Mouse (Mus musculus) adrenal gland, postnatal 14 days (tissue): Measurements from ENCODE around the gene Adamts14. TPM values are rescaled to one million over a fixed set of nuclear protein-coding genes. Genes with fewer than 3 reads are reported as not detected.

Experiments used
- DNase-seq: peaks from one replicate; pipeline ENCODE4 v3.0.0; 2021; ENCODE audit warnings: mixed read lengths
- long read RNA-seq, 2 experiments: library from polyadenylated mRNA; stranded (forward); transcript quantifications; one replicate each; pipeline ENCODE4 v2.0.0; 2021
- total RNA-seq: library from RNA; stranded (reverse); gene quantifications from 2 replicates; pipeline ENCODE4 v1.2.3, GENCODE M21; 2021

The Adamts14 gene
- total RNA-seq, result 3.0 and 3.1 TPM in 2 replicates
- long read RNA-seq, experiment 1, partial matches to known transcripts, result 1 of 2 reads
- long read RNA-seq, experiment 1, other reads (novel, unspliced or antisense), result 1 of 2 reads
- long read RNA-seq, experiment 2, result 0 reads

DNA sequence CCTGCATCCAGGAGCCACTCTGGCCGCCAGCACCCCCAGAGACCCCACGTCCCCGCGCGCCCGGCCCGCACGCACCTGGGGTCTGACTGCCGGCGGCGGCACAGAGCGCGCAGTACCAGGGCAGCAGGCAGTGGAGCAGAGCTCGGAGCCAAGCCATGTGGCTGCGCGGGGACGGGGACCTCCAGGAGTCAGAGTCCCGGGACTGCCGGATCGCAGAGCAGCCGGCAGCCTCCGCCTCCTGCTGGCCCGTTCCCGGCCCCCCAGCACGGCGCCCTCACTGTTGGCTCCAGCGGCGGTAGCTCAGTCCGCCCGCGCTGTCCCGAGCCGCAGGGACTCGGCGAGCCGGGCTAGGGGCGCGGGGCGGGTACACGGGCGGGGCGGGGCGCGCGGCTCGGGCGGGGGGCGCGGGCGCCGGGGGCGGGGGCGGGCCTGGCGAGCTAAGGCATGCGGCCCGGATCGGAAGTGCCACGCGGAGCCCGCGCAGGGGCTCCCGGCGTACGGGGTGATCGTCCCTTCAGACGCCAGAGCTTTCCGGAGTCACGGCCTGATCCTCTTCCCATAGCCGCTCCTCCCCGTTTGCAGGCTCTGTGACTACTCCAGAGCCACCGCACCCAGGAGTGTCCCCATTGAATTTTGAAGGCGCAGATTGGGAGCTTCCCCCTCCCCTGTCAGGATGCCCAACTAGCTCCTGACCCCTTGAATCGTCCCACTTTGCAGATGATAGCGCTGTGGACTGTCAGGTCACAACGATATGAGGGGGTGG lies at the start of gene Adamts14:
TSS of gene Adamts14 (minus strand) at position 358 of the 763 bp plus-strand sequence.
- peak; percentile 62 for DNase-seq

DNA sequence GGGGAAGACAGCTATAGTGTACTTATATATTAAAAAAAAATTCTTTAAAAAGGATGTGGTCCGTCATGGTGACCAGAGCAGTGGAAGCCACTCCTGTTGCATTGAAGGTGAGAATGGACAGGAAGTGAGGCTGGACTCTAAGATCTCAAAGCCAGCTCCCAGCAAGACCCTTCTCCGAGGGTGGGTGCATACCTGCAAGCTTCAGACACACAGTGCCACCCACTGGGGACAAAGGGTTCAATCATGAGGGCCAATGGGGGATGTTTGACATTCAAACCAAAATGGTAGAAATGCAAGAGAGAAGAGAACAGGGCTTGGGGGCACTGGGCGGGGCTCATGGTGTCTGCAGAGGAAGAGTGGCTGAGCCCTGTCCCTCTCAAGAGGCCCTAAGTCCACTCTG lies 45.3 kb upstream of the Adamts14 start:
- no peak for DNase-seq

DNA sequence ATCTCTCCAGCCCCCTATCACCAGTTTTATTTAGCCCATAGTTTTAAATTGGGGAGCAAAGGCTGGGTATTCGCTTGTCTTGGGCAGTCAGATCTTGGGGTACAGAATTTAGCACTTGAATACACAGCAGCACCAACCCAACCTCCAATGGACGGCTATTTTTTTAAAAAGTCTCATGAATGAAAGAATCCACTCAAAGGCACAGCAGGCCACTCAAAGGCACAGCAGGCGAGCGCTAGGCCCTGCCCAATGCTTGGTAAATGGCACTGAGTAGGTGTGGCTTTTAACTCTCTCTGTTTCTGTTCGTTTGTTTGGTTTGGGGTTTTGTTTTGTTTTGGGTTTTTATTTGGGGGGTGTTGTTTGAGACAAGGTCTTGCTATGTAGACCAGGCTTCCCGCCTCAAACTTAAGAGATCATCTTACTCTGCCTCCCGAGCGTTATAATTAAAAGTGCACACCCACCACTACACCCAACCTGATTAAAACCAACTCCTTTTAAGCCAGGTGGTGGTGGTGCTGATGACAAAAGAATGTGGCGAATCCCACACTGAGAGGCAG lies 42.2 kb upstream of the Adamts14 start:
- no peak for DNase-seq

DNA sequence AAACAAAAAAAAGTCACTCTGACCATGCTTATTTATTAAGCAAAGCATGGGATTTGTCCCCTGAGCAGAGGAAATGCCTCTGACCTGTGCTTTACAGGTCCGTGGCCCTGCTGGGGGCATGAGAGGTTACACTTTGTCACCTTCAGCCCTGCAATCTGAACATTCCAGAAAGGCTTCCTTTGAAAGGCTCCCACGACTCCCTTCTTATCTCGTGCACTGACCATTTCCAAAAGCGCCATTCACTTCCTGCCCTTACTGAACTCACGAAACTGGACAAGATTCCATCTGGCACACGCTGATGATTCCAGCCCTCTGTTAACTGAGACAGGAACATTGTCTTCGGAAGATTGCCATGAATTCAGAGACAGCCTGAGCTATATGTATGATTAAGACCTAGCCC lies 40.5 kb upstream of the Adamts14 start:
- DNase-seq, result no peak

DNA sequence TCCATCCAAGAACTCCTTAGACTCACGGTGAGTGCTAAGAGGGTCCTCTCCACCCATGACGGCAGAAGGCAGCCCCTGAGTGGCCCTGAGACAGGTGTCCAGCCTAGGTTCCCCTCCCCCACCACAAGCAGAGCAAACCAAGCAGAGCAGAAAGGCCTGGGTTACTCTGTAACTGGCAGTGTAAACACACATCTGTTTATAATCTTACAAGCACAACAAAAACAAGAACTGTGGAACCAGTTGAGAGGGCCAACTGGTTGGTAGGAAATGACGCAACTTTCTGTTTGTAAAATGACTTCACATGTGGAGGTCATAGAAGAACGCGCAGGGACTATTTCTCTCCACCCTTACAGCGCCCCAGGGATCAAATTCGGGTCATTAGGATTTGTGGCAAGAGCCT lies 39.5 kb upstream of the Adamts14 start:
- DNase-seq, result no peak

DNA sequence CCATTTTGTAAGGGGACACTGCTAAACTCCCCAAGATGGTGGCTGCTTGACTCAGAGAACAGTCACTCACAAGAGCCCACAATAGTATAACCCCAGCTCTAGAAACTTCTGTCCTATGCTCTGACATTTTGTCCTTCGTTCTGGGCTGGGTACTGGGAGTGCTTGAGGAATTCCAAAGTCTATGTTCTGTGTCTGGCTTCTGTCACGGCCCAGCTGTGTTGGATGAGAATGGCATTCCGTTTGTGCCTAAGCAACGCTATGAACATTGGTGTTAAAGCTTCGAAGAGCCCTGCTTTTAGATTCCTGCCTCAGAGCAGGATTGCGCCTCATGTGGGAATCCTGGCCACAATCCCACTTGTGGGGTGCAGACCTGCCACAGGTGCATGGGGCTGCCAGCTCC lies 38.9 kb upstream of the Adamts14 start:
- DNase-seq, result no peak

DNA sequence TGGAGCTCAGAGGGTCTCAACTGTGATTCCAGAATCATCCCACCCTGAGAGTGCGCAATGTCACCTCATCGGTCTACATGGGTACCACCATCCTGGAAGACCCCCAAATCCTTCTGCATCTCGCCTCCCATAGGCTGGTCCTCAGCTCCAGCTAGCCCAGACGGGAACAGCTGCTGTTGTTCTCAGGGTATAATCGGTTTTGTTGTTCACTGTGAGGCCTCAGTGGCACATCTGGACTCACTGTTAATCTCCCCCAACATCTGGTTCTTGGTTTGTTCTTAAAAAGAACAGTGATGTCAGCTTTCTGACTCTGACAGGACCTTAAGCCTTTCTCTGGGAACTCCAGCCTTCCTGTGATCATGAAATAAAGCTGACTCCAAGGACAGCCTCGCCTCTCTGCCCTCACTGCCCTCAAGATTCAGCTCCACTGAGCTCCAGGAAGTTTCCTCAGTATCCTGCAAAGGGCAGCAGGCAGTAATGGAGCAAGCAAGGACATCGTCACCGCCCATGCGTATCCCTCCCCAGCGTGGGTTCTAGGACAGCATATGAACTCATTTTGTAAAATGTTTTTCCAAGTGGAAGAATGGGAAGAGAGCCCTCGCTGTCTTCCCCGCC lies 35.6 kb upstream of the Adamts14 start:
- DNase-seq, result no peak

DNA sequence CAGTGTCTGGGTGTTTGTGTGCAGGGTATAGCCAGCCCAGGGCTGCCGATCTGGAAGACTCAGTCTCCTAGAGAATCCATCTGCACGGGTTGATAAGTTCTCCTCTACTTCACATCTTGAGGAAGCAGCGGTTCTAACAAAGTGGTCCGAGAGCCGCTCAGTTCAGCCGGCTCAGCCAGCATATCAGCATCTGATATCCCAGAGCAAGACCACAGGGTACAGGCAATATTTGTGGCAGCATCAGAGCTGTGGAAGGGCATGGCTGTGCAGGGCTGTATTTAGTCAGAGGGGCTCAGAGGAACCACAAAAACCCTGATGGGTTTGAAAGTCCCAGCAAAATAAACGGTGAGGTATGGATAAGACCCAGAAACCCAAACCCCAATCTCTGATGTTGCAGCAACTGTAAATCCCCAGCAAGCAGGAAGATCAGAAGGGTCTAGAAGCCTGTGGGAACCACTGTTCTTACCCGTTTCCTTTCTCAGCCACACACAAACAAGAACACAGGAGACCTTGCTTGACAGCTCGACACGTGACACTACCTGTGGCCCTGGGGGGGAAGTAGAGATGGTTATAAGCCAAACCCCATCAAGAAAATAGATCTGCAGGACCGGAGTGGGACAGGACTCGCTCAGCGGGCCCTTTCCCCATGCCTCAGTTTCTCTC lies 32.8 kb upstream of the Adamts14 start:
- no peak for DNase-seq

DNA sequence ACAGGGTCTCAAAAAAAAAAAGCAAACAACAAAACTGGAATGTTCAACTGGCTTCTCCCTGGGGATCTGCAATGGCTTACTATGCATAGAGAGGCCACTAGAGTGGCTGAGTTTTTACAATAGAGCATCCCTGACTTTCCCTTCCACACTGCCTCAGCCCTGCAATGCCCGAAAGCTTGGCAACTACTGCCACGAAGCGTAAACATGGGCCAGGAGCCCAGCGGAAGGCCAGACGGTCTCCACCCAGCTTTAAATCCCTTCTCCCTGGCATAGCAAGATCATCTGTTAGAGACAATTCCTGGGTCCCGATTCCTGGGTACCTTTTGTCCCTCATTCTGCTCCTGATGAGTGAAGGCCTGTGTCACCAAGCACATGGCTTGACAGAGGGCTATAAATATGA lies 30.8 kb upstream of the Adamts14 start:
- no peak for DNase-seq

DNA sequence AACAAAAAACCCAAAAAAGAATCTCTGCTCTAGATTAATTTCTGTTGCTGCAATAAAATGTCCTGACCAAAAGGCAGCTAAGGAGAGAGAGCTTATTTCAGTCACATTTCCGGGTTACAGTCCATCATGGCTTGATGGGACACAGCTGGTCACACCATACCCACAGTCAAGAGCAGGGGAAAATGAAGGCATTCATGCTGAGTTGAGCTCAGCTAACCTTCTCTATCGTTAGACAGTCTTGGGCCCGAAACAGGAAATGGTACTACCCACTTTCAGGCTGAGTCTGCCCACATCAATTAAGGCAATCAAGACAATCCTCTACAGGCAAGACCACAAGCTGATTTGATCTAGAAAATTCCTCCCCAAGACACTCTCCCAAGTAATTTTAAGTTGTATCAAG lies 27.8 kb upstream of the Adamts14 start:
- no peak for DNase-seq

DNA sequence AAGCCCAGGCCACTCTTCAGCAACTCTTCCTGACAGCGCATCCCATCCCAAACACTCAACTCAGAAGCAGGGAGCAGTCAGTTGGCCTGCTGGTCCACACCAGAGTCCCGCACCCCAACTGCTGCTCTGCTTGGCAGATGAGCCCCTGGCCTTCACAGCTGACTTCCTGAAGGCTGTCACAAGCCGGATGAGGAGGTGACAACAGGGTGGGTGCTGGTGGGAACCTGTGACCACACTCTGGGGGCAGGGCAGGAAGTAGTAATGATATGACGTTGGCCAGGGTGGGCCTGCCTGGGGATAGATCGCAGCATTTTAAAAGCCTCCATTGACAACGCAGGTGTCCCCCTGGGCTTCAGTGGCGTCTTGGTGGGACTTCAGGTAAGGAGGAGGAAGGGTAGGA lies 24.2 kb upstream of the Adamts14 start, which contains the start of gene Prf1:
TSS of gene Prf1 (plus strand) at position 357 of the 400 bp plus-strand sequence.
- DNase-seq, result no peak

DNA sequence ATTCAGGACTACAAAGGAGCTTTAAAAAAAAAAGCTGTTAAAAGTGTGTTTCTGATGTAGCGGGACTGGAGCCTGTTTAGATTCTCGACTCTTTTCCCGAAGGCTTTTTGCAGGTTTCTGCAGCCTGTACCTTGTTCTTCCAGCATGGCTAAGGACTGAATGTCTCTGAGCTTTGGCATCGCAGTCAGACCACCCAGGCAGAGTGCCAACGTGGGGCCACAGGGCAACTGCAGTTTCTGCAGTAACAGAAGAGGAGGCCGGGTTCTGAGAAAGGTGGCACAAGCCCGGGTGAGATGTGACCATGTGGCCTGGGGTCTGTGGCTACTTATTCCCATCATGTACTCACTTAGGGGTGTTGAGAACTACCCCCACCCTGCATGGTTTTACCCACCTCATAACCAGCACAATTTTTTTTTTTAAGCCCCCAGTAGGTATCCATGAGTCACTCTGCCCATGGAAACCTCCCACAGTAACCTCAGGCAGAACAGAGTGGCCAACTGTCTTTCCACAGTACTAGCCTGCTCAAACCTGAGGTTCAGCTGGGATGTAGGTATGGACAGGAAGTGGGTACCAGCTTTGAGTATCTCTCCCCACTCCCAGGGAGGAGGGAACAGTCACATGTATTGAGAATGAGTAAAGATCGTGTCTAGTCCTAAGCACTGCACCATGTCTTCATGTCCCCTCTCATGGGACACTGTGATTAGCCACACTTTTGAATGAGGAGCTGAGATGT lies 23.6 kb upstream of the Adamts14 start:
- no peak for DNase-seq

DNA sequence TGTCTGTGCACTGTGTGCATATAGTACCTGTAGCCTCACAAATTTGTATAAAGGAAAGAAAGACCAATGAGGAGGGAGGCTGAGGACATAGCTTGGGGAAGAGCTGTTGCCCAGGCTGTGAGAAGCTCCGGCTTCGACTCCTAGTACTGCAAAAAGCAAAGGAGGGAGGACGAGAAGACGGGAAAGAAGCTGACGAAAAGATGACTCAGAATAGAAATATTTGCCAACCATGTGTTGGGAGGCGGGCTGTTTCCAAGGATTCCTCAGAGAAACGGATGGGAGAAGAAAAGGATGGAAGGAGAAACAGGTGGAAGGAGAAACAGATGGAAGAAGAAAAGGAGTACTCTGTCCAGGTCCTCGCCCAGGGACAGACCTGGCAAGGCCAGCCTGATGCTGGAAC lies 21.0 kb upstream of the Adamts14 start:
- DNase-seq, result no peak

DNA sequence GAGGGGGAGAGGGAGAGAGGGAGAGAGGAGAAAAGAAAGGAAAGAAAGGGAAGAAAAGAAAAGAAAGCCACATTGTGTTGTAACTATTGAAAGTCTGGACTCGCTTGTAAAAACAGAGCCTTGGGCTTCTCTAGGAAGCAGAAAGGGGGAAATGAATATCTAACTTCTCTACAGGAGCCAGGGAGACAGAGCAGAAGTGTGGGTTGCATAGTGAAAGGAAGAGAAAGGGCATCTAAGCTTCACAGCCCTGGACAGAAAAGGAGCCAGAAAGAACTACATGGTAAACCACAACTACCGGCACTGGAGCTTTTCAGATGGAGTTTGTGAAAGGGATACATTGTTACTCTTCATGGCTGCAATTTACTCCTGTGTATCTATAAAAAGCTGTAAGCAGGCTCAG lies 17.2 kb upstream of the Adamts14 start:
- no peak for DNase-seq

DNA sequence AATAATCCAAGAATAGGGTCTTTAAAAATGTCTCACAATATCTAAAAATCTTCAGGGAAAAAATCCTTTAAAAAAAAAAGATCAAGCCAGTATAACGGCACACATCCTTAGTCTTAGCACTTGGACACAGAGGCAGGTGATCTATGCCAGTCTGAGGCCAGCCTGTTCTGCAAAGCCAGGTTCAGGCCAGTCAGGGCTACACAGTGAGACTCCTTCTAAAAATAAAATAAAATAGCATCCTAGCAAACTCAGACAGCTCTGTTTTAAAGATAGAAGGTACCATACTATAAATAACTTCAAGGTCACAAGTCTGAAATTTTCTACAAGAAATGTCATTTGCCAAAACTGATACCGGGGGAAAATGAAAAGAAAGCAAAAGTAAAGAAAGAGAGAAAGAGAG lies 16.8 kb upstream of the Adamts14 start:
- DNase-seq, result no peak

DNA sequence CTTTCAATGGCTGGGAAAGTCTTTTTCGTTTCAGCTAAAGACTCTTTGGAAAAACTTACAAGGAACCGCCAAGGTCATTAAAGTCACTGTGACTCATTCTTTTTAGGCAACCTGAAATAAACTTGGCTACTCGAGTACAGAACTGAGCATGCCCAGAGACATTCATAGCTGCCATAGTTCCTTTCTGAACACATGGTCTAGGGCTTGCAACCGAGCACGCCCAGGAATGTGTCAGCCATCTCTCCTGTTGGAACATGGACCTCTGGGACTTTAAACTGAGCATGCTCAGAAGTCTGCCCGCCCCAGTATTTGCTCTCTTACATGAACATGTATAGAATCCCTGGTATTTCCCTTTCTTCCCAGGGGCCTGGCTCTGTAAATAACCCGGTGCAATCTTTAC lies 13.0 kb upstream of the Adamts14 start:
- no peak for DNase-seq

DNA sequence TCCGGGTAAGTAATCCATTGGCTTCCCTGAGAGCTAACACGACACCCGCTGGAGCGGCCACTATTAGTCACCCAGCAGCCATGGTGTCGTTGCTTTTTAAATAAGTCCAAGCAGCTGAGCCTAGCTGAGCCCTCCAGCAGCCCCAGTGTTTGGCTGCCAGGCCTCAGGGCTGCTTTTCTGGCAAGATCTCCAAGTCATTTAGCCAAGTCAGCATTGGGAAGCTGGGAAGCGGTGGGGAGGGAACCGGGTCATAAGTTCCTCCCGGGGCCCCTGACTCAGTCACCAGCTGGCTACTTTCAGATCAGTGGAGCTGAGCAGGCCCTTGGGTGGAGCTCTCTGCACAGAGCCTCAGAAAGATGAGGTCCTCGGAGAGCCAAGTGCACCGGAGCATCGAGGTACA lies 12.0 kb upstream of the Adamts14 start:
- DNase-seq, result peak; percentile 51

DNA sequence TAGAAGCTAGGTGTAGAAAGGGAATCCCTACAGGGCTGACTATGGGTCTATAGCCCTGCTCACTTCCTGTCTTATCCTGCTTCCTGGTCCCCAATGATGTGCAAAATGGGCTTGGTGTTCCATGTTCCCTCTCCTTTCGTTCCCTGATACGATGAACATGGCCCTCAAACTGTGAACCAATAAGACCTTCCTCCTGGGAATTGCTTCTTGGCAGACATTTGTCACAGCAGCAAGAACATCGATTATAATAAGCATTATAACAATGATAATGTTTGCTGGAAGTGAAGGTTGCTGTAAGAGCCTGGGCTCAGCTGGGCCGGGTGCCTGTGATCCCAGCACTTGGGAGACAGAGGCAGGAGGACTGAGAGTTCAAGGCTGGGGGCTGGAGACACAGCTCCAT lies 11.1 kb upstream of the Adamts14 start:
- DNase-seq, result no peak

DNA sequence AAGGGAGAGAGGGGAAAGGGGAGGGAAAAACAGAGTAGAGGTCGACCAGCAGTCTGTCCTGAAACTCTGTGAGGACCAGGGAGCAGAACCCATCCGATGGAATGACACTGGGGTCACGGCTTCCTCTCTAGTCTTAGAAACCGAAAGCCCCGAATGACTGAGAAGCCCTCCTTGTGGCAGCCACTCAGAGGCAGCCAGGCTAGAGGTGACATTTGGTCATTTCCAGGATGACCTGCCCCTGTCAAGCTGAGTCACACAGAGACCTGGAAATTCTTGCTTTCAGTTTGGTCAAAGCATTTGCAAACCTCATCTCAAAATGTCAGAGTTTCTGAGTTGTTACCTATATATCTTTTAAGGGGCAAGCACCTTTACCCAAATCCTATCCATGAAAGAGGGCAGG lies 7.9 kb upstream of the Adamts14 start:
- no peak for DNase-seq

DNA sequence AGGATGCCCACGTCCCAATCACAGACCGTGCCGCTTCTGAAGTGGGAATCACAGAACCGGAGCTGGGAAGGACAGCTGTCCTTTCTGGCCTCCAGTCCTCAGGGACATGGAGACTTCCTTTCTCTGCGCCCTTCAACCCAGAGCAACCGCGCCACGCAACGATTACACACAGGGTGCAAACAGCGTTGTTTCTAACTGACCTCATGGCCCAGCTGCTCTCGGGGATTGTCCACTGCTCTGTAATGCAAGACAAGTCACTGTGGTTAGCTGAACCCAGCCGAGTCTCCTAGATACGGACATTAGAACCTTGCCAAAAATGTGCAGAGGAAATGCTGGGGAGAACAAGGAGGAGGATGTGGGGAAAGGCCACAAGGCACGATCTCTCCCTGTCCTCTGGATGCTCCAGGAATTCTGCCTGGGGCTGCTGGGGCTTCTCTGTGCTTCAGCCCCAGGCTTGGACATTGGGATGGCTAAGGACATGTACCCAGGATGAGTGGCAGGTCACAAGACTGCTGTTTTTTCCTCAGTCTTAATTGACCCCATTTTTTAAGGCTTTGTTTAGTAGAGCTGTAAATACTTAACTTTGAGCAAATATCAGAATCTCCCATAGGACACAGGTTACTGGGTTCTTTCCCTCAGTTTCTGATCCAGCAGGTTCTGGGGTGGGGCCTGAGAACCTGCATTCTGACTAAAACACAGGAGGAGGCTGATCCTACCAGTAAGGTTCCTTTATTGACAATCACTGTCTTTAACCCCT lies 4.9 kb upstream of the Adamts14 start:
- peak; percentile 65 for DNase-seq

DNA sequence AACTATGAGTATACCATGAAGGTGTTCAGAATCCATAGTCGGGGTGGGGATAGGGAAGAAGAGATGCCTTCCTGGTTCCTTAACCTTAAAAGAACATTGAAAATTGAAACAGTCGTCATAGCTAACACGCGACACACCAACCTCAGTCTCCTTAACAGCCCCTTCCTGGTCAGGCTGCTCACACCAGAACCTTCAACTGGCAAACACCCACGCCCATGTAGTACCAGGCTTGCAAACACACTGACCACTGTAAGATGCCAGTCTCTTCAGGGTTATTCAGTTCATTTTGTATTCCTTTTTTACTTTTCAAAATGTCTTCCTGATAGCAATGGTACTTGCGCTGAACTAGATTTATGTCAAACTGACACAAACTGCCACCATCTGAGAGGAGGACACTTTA lies 3.8 kb upstream of the Adamts14 start:
- no peak for DNase-seq
